Mouse (Mus musculus) G1E (cell line): ENCODE data around the gene Tmem108. TPM values are rescaled to one million over a fixed set of nuclear protein-coding genes. Genes with fewer than 3 reads are reported as not detected.

Experiments
- ATAC-seq: 2 replicates; pipeline ENCODE4 v1.8.0; 2016; ENCODE audit warnings: mild to moderate bottlenecking; ENCODE audit not compliant: insufficient number of reproducible peaks, poor library complexity, low FRiP score, severe bottlenecking; ENCODE audit errors: extremely low read depth
- DNase-seq: peaks from one replicate; pipeline ENCODE4 v3.0.0; 2012; ENCODE audit warnings: low spot score
- H3K27me3 ChIP-seq: 2 replicates; pipeline ENCODE4 v1.6.1; 2012; ENCODE audit warnings: mild to moderate bottlenecking, low read length, inconsistent platforms; ENCODE audit not compliant: insufficient read depth
- H3K36me3 ChIP-seq: replicated peaks from 2 replicates; pipeline ENCODE3; 2012; ENCODE audit warnings: mild to moderate bottlenecking, inconsistent platforms
- H3K4me1 ChIP-seq: 2 replicates; pipeline ENCODE4 v1.6.1; 2012; ENCODE audit warnings: low read depth, low read length, inconsistent platforms, mixed read lengths; ENCODE audit not compliant: insufficient read depth
- H3K4me3 ChIP-seq: 2 replicates; pipeline ENCODE4 v1.5.1; 2012; ENCODE audit warnings: low read depth, mild to moderate bottlenecking, inconsistent platforms, low read length, moderate library complexity, mixed read lengths
- H3K9me3 ChIP-seq: replicated peaks from 2 replicates; pipeline ENCODE4 v1.6.1; 2012; ENCODE audit warnings: inconsistent platforms
- CTCF ChIP-seq: IDR thresholded peaks from 2 replicates; pipeline ENCODE4 v1.5.1; 2012; ENCODE audit warnings: low read depth, low read length, inconsistent platforms, mixed read lengths
- GATA1 ChIP-seq: IDR thresholded peaks from 2 replicates; pipeline ENCODE4 v1.6.1; 2012; ENCODE audit warnings: borderline replicate concordance, low read length, inconsistent platforms, mixed read lengths
- GATA2 ChIP-seq: IDR thresholded peaks from 2 replicates; pipeline ENCODE4 v1.6.1; 2012; ENCODE audit warnings: low read depth, low read length, inconsistent platforms, borderline replicate concordance
- POLR2AphosphoS5 ChIP-seq: IDR thresholded peaks from 2 replicates; pipeline ENCODE4 v1.6.1; 2012; ENCODE audit warnings: low read depth, low read length, inconsistent platforms; ENCODE audit not compliant: insufficient replicate concordance
- TAL1 ChIP-seq: conservative IDR thresholded peaks from 2 replicates; pipeline ENCODE4 v1.6.1; 2012; ENCODE audit warnings: low read depth, low read length, inconsistent platforms, mixed read lengths
- polyA plus RNA-seq: library from polyadenylated mRNA; stranded (reverse); fragments of >175 nt; gene quantifications from 2 replicates; pipeline ENCODE4 v1.2.3, GENCODE M21; 2012
- total RNA-seq, 2 experiments: library from RNA; stranded (forward) in 1 of 2; stranded (reverse) in 1 of 2; fragments of 200-1000 nt in 1 of 2; fragments of >200 nt in 1 of 2; fragmentation: Nextera tagmentation in 1 of 2; gene quantifications; 2 replicates each; pipeline ENCODE4 v1.2.3; 2014 to 2017

Tmem108 gene
- total and polyA plus RNA-seq, 3 experiments, result 0.27 TPM; not detected in 2

DNA sequence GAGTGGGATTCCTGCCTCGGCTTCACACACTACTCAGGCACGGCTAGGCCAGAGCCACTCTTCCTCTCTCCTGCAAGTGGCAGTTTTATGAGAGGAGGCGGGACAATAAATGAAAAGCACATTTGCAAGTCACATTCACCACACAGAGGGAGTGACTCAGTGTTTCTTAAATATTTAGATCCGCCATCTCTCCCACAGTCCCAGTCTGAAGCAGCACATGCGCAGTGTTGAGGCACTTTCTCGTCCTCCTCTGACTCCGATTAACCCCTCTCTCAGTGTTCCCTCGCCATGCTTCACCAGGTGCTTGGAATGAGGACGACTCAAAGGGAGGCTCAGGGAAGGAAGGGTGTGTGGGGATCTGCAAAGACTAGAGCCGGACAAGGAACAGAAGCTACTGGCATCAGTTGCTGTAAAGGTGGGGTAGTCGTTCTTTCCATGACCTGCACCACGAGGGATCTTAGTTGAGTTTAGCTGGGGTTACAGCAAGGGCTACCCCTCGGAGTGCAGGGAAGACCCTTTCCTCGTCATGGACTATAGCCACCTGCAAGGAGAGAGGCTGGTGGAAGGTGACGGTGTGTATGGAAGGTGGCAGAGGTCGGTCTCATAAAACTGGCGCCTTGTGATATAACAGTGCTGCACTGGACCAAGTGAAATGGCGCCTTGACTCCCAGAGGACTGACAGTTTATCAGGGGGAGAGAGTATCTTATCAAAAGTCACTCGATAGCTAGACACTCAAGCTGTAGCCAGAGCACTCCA is 137.9 kb downstream of the Tmem108 start:
- H3K4me3 ChIP-seq, result no peak overlapping the region
- H3K36me3 ChIP-seq, result no peaks in the 10 kb centered on the region
- ATAC-seq (no peak), DNase-seq (no peak)
- no peaks in the 10 kb centered on the region for H3K4me1 ChIP-seq
- H3K9me3 ChIP-seq, result peaks cover 50% of the 10 kb centered on the region
- TF ChIP-seq GATA1 (no peak), CTCF (no peak), GATA2 (no peak), POLR2AphosphoS5 (no peak), TAL1 (no peak)
- H3K27me3 ChIP-seq, result no peaks in the 10 kb centered on the region

DNA sequence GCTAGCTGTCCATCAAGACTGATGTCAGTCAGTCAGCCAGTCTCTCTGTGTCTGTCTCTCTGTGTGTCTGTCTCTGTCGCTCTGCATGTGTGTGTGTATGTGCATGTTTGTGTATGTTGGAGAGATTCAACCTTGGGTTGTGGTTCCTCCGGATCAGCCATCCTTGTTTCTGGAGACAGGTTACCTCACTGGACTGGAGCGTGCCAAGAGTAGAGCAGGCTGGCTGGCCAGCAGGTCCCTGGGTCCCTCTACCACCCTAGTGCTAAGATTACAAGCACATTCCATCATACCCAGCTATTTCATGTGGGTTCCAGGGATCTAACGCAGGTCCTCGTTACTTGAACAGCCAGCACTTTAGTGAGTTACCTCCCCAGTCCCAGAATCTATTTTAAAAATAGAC is 138.6 kb downstream of the Tmem108 start:
- DNase-seq (no peak), ATAC-seq (no peak)
- H3K36me3 ChIP-seq, result no peaks in the 10 kb centered on the region
- H3K4me1 ChIP-seq, result no peaks in the 10 kb centered on the region
- no peak overlapping the region for H3K4me3 ChIP-seq
- TF ChIP-seq TAL1, result no peak
- TF ChIP-seq POLR2AphosphoS5, result no peak
- TF ChIP-seq CTCF, result no peak
- TF ChIP-seq GATA1, result no peak
- H3K9me3 ChIP-seq, result peaks cover 53% of the 10 kb centered on the region
- no peaks in the 10 kb centered on the region for H3K27me3 ChIP-seq

DNA sequence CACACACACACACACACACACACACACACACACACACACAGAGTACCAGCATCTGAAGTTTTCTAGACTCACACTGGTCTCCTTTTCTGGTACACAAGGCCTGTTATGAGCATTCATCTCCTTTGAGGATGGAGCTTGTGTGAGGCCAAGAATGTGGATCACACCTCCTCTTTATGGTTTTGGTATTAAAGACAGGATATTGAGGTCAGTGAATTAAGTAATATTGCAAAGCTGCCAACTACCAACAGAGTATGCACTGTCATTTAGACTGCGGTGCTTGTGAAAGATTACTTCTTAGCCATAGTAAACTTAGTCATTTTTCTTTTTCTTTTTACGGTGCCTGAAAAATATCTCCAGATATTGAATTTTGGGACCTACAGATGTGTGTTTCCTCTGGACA is 139.8 kb downstream of the Tmem108 start:
- Histone ChIP-seq H3K9me3 (peaks cover 50% of the 10 kb centered on the region), H3K27me3 (no peaks in the 10 kb centered on the region), H3K4me3 (no peak overlapping the region), H3K4me1 (no peaks in the 10 kb centered on the region), H3K36me3 (no peaks in the 10 kb centered on the region)
- no peak for ATAC-seq
- no peak for TF ChIP-seq POLR2AphosphoS5
- no peak for TF ChIP-seq GATA1
- no peak for TF ChIP-seq GATA2
- TF ChIP-seq CTCF, result no peak
- no peak for TF ChIP-seq TAL1
- no peak for DNase-seq

DNA sequence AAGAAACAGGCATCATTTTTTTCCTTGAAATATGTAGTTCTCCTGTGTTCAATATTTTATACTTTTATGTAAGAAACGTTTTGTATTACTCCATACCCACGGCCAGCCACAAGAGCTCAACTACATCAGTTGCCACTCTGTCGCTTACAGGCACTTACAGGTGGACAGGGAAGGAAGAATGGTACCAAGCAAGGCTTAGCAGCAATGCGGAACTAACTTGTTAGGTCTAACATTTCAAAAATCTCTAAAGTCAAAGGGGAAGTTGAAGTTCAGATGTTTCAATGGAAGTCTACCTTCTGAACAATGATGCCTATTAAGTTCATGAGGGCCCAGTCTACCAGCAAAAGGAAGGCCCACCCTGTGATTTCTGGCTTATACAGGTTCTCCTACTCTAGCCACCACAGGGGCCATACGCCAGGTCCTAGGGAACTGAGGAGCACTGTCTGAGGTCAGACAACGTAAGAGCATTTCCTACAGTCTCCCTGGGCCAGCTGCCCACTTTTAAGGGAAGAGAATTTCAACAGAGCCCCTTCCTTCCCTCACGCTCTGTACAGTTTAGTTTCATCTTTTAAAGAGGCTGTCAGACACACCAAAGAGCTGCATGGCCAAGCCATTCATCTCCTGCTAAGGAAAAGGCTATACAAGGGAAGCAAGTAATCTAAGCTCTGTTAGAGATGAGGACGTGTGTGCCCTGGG is 141.0 kb downstream of the Tmem108 start:
- Histone ChIP-seq H3K27me3 (no peaks in the 10 kb centered on the region), H3K4me3 (no peak overlapping the region), H3K36me3 (no peaks in the 10 kb centered on the region), H3K9me3 (peaks cover 46% of the 10 kb centered on the region), H3K4me1 (no peaks in the 10 kb centered on the region)
- ATAC-seq (no peak), DNase-seq (no peak)
- TF ChIP-seq GATA1 (no peak), GATA2 (no peak), POLR2AphosphoS5 (no peak), CTCF (no peak), TAL1 (no peak)

DNA sequence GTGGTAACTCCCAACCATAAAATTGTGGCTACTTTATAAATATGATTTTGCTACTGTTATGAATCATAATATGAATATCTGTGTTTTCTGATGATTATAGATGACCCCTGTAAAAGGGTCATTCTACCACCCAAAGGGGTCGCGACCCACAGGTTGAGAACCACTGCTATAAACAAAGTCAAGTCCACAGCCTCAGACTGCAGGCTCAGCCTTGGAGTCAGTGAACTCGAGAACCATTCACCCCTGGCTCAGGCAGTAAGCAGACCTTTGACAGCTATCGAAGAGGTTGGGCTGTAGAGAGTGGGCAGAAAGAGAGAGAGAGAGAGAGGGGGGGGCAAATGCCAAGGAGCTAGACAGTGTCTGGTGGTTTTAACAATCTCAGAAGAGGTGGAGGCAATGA is 147.4 kb downstream of the Tmem108 start:
- no peaks in the 10 kb centered on the region for H3K36me3 ChIP-seq
- no peak for DNase-seq
- no peak for ATAC-seq
- TF ChIP-seq GATA2 (no peak), CTCF (no peak), GATA1 (no peak), TAL1 (no peak), POLR2AphosphoS5 (no peak)
- H3K27me3 ChIP-seq, result no peaks in the 10 kb centered on the region
- peaks cover 30% of the 10 kb centered on the region for H3K9me3 ChIP-seq
- H3K4me3 ChIP-seq, result no peak overlapping the region
- no peaks in the 10 kb centered on the region for H3K4me1 ChIP-seq

DNA sequence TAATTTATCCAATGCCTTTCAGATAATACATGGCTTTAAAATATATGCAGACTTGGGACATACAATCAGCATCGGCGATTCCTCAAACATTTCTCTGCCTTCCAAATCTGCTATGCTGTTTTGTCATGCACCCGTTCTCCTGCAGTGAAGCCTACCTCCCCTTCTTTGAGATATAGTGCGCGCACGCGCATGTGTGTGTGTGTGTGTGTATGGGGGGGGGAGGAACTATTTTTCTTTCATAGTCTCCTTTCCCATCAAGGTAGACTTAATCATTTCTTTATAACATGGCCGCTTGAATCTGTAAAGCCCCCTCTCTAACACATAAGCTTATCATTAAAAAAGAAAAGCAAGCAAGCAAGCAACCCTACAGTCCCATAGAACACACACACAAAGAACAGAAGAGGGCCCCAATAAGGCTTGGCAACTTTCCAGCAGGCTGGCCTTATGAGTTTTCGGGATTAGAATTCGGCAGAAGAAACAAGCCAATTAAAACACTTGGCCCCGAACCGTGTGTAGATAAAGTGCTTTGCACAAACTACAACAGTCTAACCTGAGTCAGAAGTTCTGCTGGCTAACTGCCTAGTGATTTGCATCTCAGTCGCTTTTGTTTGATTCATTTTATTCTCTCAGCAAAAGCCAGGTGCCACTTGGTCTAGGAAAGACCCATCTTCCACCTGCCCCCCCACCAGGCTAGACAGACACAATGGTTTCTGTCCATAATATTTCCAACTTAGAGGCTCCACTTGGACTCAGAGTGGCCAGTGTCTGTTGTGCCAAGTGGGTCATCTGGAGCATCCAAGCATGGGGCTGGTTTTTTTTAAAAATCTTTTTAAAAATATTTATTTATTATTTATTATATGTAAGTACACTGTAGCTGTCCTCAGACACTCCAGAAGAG is 153.2 kb downstream of the Tmem108 start:
- H3K27me3 ChIP-seq, result no peaks in the 10 kb centered on the region
- ATAC-seq, result no peak
- H3K4me3 ChIP-seq, result no peak overlapping the region
- no peaks in the 10 kb centered on the region for H3K4me1 ChIP-seq
- peaks cover 33% of the 10 kb centered on the region for H3K9me3 ChIP-seq
- H3K36me3 ChIP-seq, result no peaks in the 10 kb centered on the region
- DNase-seq, result no peak
- TF ChIP-seq GATA1 (no peak), GATA2 (no peak), TAL1 (no peak), CTCF (no peak), POLR2AphosphoS5 (no peak)
